Mouse (Mus musculus) thymus, postnatal 36 days (tissue): ENCODE data around the gene Hsd3b5.
"Not testable (repeated sequence)": the region's sequence is repeated elsewhere in the genome, so short reads cannot be mapped to it uniquely, and the experiment has no call there.

ENCODE experiments used
- DNase-seq, 2 experiments: peaks; one replicate each; pipeline ENCODE4 v3.0.0; 2022; ENCODE audit warnings: mixed read lengths in 2 of 2

Hsd3b5 gene

GRCm38 (mm10) chr3:98630152-98630551 is at the start of gene Hsd3b5:
Hsd3b5 (minus strand) TSS chr3:98630252.
- DNase-seq: no peak

- no peak for DNase-seq
Measured at GRCm38 (mm10) chr3:98635145-98635544, 5.1 kb upstream of the Hsd3b5 start.

- no peak for DNase-seq
Measured at GRCm38 (mm10) chr3:98629633-98630032, 419 bp downstream of the Hsd3b5 start.

- DNase-seq: not testable (repeated sequence)
Measured at GRCm38 (mm10) chr3:98616786-98617185, 13.3 kb downstream of the Hsd3b5 start.

DNA sequence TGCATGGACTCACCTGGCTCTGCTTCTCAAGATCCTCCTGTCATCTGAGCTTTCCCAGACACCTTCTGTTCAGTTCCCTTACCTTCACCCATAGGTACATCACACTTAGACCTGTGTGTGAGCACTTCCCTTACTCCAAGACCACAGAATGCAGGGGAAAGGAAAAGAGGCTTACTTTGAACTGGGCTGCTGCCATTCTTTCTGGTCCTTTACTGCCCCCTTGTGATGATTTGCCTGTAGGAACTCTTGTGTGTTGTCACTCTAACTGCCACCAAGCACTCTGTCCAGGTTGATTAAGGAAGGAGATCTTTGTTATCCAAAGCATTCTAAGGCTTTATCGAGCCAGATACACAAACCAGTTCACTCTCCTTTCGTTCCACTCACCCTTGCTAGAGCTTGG is 13.8 kb downstream of the Hsd3b5 start:
- not testable (repeated sequence) for DNase-seq

GRCm38 (mm10) chr3:98614406-98614927 is 15.6 kb downstream of the Hsd3b5 start:
- DNase-seq: not testable (repeated sequence)

DNA sequence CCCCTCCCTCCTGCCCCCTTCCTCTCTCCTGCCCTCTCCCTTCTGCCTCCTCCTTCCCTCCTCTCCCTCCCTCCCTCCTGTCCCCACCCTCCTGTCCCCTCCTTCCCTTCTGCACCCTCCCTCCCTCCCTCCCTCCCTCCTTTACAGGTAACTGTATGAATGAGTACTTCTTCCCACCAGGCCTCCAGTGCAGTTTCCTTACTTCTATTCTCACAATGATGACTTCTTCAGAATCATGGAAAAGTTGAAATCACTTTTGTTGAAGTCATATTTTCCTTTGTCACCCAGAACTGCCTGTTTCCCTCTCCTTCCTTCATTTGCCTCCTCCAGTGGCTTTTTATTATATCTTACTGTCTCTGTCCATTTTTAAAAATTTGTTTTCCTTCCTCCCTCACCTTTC is 16.1 kb downstream of the Hsd3b5 start:
- DNase-seq: no peak

DNA sequence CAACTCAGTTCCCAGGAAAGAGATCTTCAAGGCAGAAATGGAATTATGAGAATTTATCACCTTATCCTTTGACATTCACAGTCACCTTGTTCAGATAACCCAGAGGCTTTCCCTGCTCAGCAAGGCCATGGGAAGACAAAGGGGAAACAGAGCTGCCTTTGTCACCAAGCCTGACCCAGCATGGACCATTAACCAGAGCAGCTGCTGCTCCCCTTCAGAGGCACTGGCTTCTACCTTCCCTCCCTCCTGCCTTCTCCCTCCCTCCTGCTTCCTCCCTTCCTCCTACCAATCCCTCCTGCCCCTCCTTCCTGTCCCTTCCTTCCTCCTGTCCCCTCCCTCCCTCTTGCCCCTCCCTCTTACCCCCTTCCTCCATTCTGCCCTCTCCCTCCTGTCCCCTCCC is 16.5 kb downstream of the Hsd3b5 start:
- not testable (repeated sequence) for DNase-seq

- no peak for DNase-seq
Measured at GRCm38 (mm10) chr3:98588707-98589106, 41.3 kb downstream of the Hsd3b5 start, which contains the start of gene Gm10681. Gm10681 (minus strand) TSS chr3:98588807.

GRCm38 (mm10) chr3:98587721-98588120 is 42.3 kb downstream of the Hsd3b5 start:
- no peak for DNase-seq

GRCm38 (mm10) chr3:98582622-98583021 is 47.4 kb downstream of the Hsd3b5 start:
- not testable (repeated sequence) for DNase-seq

DNA sequence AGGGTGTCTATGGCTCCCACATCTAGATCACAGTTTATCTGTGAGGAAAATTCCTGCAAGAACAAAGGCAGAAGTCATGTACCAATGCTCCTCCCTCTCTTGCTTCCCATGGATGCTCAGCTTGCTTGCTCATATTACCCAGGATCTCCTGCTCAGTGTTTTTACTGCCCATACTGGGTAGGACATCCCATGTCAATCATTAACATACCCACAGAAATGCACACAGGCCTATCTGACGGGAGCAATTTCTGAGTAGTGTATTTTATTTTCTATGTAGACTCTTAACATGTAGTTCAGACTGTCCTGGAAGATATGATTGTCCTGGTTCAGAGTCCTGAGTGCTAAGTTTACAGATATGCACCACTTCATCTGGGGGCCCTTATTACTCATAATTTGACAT is 47.9 kb downstream of the Hsd3b5 start:
- not testable (repeated sequence) for DNase-seq

- not testable (repeated sequence) for DNase-seq
Measured at GRCm38 (mm10) chr3:98581024-98581423, 49.0 kb downstream of the Hsd3b5 start.
